Mouse (Mus musculus) megakaryocyte, embryonic 14.5 days (primary cell): ENCODE results near the gene Nfkbia.

Experiments used
- FLI1 ChIP-seq: IDR thresholded peaks from 2 replicates; pipeline ENCODE4 v1.6.1; 2012; ENCODE audit warnings: low read length, inconsistent platforms, mixed read lengths
- GATA1 ChIP-seq: IDR thresholded peaks from 3 replicates; pipeline ENCODE4 v1.6.1; 2012; ENCODE audit warnings: mixed read lengths, low read length, inconsistent platforms, borderline replicate concordance

DNA sequence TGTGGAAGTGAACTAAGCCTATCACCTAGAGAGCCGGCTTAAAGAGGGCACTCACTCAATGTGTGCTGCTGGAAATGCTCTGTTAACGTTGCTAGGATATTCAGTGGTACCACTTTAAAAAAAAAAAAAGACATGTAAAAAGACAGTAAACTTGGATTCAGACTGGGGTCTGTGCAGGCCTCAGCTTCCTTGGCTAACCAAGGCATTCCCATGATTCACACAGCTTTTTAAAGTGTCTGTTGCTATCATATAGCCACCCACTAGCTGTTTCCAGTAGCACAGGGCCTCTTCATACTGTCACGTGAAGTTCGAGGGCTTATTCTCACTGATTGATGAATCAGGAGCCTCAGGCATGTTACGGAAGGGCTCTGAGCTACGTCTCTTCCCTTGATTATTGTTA is 30.0 kb downstream of the Nfkbia start:
- TF ChIP-seq GATA1 (no peak), FLI1 (no peak)
